Mouse (Mus musculus) G1E (cell line): ENCODE results near the gene Znfx1. TPM values are rescaled to one million over a fixed set of nuclear protein-coding genes. Genes with fewer than 3 reads are reported as not detected.

Experiments
- ATAC-seq: 2 replicates; pipeline ENCODE4 v1.8.0; 2016; ENCODE audit warnings: mild to moderate bottlenecking; ENCODE audit not compliant: insufficient number of reproducible peaks, poor library complexity, low FRiP score, severe bottlenecking; ENCODE audit errors: extremely low read depth
- DNase-seq: peaks from one replicate; pipeline ENCODE4 v3.0.0; 2012; ENCODE audit warnings: low spot score
- H3K27me3 ChIP-seq: 2 replicates; pipeline ENCODE4 v1.6.1; 2012; ENCODE audit warnings: mild to moderate bottlenecking, low read length, inconsistent platforms; ENCODE audit not compliant: insufficient read depth
- H3K36me3 ChIP-seq: replicated peaks from 2 replicates; pipeline ENCODE3; 2012; ENCODE audit warnings: mild to moderate bottlenecking, inconsistent platforms
- H3K4me1 ChIP-seq: 2 replicates; pipeline ENCODE4 v1.6.1; 2012; ENCODE audit warnings: low read depth, low read length, inconsistent platforms, mixed read lengths; ENCODE audit not compliant: insufficient read depth
- H3K4me3 ChIP-seq: 2 replicates; pipeline ENCODE4 v1.5.1; 2012; ENCODE audit warnings: low read depth, mild to moderate bottlenecking, inconsistent platforms, low read length, moderate library complexity, mixed read lengths
- H3K9me3 ChIP-seq: replicated peaks from 2 replicates; pipeline ENCODE4 v1.6.1; 2012; ENCODE audit warnings: inconsistent platforms
- CTCF ChIP-seq: IDR thresholded peaks from 2 replicates; pipeline ENCODE4 v1.5.1; 2012; ENCODE audit warnings: low read depth, low read length, inconsistent platforms, mixed read lengths
- GATA1 ChIP-seq: IDR thresholded peaks from 2 replicates; pipeline ENCODE4 v1.6.1; 2012; ENCODE audit warnings: borderline replicate concordance, low read length, inconsistent platforms, mixed read lengths
- GATA2 ChIP-seq: IDR thresholded peaks from 2 replicates; pipeline ENCODE4 v1.6.1; 2012; ENCODE audit warnings: low read depth, low read length, inconsistent platforms, borderline replicate concordance
- POLR2AphosphoS5 ChIP-seq: IDR thresholded peaks from 2 replicates; pipeline ENCODE4 v1.6.1; 2012; ENCODE audit warnings: low read depth, low read length, inconsistent platforms; ENCODE audit not compliant: insufficient replicate concordance
- TAL1 ChIP-seq: conservative IDR thresholded peaks from 2 replicates; pipeline ENCODE4 v1.6.1; 2012; ENCODE audit warnings: low read depth, low read length, inconsistent platforms, mixed read lengths
- polyA plus RNA-seq: library from polyadenylated mRNA; stranded (reverse); fragments of >175 nt; gene quantifications from 2 replicates; pipeline ENCODE4 v1.2.3, GENCODE M21; 2012
- total RNA-seq, 2 experiments: library from RNA; stranded (forward) in 1 of 2; stranded (reverse) in 1 of 2; fragments of 200-1000 nt in 1 of 2; fragments of >200 nt in 1 of 2; fragmentation: Nextera tagmentation in 1 of 2; gene quantifications; 2 replicates each; pipeline ENCODE4 v1.2.3; 2014 to 2017

Gene Znfx1
- total and polyA plus RNA-seq, 3 experiments: 4.1 to 21.6 (median 13.5) TPM

DNA sequence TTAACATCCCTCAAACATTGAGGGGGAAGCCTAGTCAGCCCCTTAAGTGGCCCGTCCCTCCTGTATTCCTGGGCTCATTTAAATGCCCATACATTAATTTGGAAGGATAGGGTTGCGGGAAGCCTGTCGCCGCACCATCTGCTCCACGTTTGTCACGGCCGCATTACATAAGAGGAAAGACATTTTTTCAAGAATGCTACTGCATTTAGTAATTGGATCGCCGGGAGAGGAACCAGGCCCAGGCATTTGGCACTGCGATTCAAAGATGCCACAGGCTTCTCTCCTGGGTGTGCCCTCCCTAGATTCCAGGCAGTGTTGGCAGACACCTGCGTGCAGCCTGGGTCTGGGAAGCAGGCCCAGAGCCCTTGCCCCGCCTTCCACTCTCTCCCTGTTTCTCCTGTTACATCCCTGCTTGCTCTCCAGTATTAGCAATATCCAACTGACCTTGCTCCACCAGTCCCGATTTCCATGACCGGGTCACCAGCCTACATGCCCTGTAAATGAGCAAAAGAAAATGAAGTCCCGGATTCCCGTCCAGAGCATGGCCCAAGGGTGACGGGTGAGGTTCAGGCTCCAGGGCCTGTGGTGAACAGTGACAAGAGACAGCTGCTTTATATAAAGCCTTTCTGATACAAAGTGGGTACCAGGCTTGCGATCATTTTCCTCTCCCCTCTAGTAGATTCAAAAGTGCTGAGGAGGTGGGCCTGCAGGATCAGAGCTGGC is 16.9 kb upstream of the Znfx1 start:
- no peak overlapping the region for H3K4me3 ChIP-seq
- no peak for DNase-seq

DNA sequence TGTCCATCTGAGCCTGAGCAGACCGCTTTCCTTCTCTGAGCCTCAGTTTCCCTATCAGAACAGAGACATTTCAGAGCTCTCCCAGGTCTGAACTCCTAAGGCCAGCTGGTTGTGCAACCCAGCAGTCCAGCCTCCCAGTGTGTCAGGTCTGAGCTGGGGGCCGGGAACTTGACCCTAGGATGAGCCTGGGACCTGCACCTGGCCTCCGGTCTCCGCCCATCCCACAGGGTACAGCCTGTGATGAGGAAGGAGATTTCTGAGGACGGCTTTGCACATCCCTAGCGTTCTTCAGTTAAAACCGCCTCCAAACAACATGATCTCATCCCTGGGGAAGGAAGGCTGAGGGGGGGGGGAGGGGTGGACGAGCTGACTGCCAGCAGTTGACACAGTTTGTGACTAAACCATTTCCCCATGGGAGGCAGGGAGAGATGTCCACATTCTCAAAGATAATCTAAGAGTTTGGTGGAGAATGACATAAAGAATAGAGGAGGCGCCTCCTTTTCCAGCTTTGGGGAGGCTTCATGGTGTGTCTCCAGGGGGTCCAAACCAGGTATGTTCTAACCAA is 16.2 kb upstream of the Znfx1 start:
- H3K27me3 ChIP-seq: peaks cover 32% of the 10 kb centered on the region; the same call in 1 of the 2 replicates
- no peak for ATAC-seq
- no peaks in the 10 kb centered on the region for H3K36me3 ChIP-seq

More for the DNA sequence above, 16.9 kb upstream of the Znfx1 start:
- Histone ChIP-seq H3K36me3 (no peaks in the 10 kb centered on the region), H3K9me3 (no peaks in the 10 kb centered on the region), H3K4me1 (peaks cover 8% of the 10 kb centered on the region; the same call in 1 of the 2 replicates), H3K27me3 (peaks cover 32% of the 10 kb centered on the region; the same call in 1 of the 2 replicates)
- TF ChIP-seq POLR2AphosphoS5 (no peak), TAL1 (no peak), GATA2 (no peak), GATA1 (no peak), CTCF (no peak)
- ATAC-seq: no peak

DNA sequence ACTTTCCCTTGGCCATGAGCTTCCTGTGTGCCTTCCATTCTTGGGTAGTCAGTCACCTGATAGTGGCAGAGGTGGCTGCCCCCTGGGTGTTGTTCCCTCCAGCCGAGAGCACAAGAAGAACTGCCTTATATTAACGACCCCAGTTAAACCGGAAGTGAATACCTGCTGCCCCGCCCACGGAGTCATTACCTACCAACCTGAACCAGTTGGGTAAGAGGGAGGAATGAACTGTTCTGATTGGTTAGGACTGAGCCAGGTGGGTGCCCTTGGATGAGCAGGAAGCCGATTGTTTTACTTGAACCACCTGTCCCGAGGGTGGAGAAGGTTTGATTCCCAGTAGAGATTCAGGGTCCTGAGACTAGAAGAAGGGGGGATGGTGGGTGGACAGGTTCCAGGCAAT is 15.7 kb upstream of the Znfx1 start:
- DNase-seq (no peak), ATAC-seq (no peak)
- no peaks in the 10 kb centered on the region for H3K36me3 ChIP-seq
- TF ChIP-seq TAL1: no peak
- TF ChIP-seq GATA1: no peak
- no peak for TF ChIP-seq POLR2AphosphoS5
- no peak for TF ChIP-seq GATA2
- TF ChIP-seq CTCF: no peak
- H3K27me3 ChIP-seq: peaks cover 32% of the 10 kb centered on the region; the same call in 1 of the 2 replicates
- no peaks in the 10 kb centered on the region for H3K9me3 ChIP-seq
- peaks cover 8% of the 10 kb centered on the region; the same call in 1 of the 2 replicates for H3K4me1 ChIP-seq
- H3K4me3 ChIP-seq: no peak overlapping the region

More for the DNA sequence above, 16.2 kb upstream of the Znfx1 start:
- TF ChIP-seq POLR2AphosphoS5: no peak
- no peak for TF ChIP-seq CTCF
- no peak overlapping the region for H3K4me3 ChIP-seq
- peaks cover 8% of the 10 kb centered on the region; the same call in 1 of the 2 replicates for H3K4me1 ChIP-seq
- no peak for DNase-seq
- no peaks in the 10 kb centered on the region for H3K9me3 ChIP-seq

DNA sequence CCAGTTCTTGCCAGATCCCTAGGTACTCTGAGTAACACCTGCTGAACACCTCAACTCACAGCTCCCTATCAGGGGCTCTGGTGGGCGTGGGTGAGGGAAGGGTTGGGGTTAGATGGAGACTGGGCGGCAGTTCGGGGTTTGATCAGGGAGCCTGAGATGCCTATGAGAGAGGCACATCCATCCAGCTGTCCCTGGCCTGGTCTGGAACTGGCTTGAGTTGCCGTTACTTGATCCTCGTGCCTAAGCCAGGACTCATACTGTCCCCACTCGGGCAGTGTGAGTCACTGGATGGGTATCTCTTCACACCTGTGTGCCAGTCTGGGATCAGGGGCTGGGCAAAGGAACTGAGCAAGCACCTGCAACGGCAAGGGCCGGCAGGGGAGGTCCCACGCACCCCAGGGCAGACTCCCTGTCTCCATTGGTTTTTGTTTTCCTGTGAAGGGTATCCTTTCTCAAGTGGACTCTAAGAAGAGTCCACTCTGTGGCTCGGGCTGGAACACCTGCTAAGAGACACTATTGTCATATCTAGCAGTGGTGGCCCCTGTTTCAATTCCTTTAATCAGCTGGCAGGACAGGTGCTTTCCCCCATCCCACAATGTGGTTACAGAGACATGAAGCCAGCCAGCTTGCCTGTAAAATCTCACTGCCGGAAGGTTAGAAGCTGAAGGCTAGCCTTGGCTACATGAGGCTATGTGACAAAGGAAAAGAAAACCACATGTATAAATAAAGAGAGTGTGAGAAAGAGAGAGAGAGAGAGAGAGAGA is 14.6 kb upstream of the Znfx1 start:
- TF ChIP-seq CTCF (no peak), POLR2AphosphoS5 (no peak), GATA2 (no peak), TAL1 (no peak), GATA1 (no peak)

DNA sequence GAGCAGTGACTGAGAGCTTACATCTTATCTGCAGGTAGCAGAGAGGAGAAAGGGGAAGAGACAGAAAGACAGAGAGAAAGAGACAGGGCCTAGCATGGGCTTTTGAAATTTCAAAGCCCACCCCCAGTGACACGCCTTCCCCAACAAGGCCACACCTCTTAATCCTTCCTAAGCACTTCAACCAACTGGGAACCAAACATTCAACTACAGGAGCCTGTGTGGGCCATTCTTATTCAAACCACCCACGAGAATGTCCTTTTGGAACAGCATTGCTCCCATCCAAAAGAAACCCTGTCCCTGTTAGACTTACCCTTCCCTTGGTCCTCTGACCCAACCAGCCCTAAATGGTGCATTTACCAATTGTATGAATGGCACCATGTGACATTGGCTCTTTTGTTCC is 13.9 kb upstream of the Znfx1 start:
- Histone ChIP-seq H3K27me3 (peaks cover 31% of the 10 kb centered on the region; the same call in 1 of the 2 replicates), H3K36me3 (no peaks in the 10 kb centered on the region), H3K4me1 (peaks cover 11% of the 10 kb centered on the region), H3K4me3 (no peak overlapping the region), H3K9me3 (no peaks in the 10 kb centered on the region)
- ATAC-seq: no peak
- TF ChIP-seq TAL1 (no peak), GATA2 (no peak), GATA1 (no peak), POLR2AphosphoS5 (no peak), CTCF (no peak)
- DNase-seq: no peak

More for the DNA sequence above, 14.6 kb upstream of the Znfx1 start:
- peaks cover 34% of the 10 kb centered on the region; the same call in 1 of the 2 replicates for H3K27me3 ChIP-seq
- peaks cover 8% of the 10 kb centered on the region; the same call in 1 of the 2 replicates for H3K4me1 ChIP-seq
- H3K4me3 ChIP-seq: no peak overlapping the region
- no peak for DNase-seq
- no peaks in the 10 kb centered on the region for H3K9me3 ChIP-seq
- no peaks in the 10 kb centered on the region for H3K36me3 ChIP-seq
- no peak for ATAC-seq

DNA sequence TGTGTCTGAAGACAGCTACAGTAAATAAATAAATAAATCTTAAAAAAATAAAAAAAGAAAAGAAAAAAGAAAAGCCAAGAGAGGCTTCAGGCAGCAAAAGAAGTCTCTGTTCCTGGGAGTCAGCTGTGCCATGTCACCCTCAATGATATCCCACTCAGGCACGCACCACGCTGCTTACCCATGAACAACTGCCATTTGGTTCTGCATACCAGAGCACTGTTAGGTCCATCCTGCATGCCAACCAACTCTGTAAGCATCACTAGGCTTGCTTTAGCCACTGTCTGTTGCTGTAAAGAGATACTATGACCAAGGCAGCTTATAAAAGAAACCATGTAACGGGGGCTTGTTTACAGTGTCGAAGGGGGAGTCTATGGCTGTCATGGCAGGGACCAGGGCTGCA is 13.5 kb upstream of the Znfx1 start:
- ATAC-seq: no peak
- no peaks in the 10 kb centered on the region for H3K36me3 ChIP-seq
- H3K4me3 ChIP-seq: no peak overlapping the region
- peaks cover 11% of the 10 kb centered on the region for H3K4me1 ChIP-seq
- H3K27me3 ChIP-seq: peaks cover 28% of the 10 kb centered on the region
- TF ChIP-seq TAL1 (no peak), GATA2 (no peak), POLR2AphosphoS5 (no peak), GATA1 (no peak), CTCF (no peak)
- DNase-seq: no peak
- no peaks in the 10 kb centered on the region for H3K9me3 ChIP-seq
